Mouse (Mus musculus) layer of hippocampus, adult 18-20 months (tissue): ENCODE measurements at regions not wholly inside any gene's neighbourhood (a gene's known extent, or its start where the extent isn't known, plus 50 kb on each side); places are given as distances from the start of the nearest gene placed in this dataset.

Source experiments
- DNase-seq, 2 experiments: peaks; one replicate each; pipeline ENCODE4 v3.0.0; 2022; ENCODE audit warnings: low spot score in 2 of 2

DNA sequence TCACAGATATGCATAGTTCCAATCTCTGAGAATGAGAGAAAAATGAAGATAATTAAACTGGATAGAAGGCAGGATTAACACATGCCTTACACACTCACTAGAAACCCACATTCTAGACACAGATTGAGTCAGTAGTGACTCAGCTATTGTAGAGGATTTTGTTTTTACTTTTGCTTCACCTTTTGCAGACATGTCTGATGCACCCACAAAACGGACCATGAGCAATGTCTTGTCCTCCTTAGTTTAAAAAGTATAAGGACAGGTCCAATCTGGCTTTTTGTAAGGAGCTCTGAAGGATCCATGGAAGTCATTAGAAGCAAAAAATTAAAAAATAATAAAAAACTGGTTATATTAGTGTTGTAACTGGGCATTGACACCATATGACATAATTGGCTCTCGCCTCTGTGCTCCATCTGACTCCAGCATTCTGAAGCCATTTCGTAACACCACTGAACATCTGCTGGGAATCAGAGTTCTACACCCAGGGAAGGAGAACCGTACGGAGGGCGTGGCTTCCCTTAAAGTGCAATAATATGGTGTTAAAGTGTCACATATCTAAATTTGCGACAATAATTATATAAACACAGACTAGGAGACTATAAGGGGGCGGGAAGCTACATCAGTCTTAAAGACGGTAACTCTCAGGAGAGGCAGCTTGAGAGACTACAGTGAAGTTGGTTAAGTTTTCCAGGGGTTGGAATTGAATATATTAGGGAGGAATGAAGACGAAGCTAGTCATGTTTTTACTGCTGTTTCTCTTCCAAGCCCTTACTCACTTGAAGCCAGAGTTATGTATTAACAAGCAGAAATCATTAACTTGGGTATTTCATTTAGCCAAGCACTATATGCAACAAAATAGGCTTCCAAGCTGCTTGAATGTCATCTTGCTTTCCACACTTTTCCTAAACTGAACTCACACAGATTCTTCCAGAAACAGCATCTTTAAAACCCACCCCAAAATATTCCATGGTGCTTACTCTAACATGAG lies 558.0 kb downstream of the Ebf1 start:
- peak in 1 of 2 experiments; percentile 19 for DNase-seq

DNA sequence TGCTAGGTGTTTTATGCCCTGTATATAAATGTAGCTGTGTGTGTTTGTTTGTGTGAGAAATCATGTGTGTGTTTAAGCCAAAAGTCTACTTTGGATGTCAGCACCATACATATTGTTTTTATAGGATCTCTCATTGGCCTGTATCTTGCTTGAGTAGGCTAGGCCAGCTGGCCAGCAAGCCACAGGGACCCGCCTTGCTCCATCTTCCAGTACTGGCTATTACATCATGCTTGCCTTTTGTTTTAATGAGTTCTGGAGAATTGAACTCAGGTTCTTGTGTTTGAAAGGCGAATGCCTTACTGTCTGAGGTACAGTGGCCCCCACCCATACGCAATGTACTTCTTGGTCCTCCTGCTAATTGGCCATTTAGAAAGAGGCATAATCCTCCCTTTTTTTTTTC lies 559.9 kb downstream of the Ebf1 start:
- DNase-seq = no peak

DNA sequence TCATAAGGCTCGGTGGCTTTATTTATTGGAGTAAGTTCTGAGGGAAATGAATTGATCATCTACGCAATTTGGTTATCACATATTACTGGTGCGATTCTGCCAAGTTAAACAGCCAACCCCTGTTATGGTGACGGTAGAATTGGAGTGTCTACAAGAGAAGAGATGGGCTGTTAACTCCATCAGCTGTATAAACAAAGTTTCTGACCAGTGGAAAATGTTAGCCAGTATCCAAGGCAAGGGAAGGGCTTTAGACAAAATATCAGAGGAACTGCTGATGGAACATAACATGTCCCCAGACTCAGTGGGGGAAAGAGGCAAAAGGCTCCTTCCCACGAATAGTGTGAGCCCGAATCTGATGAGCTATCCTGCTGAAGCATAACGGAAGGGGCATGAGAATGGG lies 560.9 kb downstream of the Ebf1 start:
- no peak for DNase-seq

DNA sequence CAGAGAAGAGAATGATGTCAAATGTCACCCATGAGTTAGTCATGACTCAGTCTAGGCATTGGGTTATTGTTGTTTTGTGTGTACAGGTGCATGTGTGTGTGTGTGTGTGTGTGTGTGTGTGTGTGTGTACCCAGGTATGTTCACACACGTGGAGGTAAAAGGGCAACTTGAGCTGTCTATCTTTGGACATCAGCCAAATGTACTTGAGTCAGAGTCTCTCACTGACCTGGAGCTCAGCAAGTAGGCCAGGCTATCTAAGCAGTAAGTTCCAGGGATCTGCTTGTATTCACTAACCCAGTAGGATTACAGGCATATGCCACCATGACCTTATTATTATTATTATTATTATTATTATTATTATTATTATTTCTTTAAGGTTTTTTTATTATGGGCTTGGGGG lies 561.9 kb downstream of the Ebf1 start:
- no peak for DNase-seq

DNA sequence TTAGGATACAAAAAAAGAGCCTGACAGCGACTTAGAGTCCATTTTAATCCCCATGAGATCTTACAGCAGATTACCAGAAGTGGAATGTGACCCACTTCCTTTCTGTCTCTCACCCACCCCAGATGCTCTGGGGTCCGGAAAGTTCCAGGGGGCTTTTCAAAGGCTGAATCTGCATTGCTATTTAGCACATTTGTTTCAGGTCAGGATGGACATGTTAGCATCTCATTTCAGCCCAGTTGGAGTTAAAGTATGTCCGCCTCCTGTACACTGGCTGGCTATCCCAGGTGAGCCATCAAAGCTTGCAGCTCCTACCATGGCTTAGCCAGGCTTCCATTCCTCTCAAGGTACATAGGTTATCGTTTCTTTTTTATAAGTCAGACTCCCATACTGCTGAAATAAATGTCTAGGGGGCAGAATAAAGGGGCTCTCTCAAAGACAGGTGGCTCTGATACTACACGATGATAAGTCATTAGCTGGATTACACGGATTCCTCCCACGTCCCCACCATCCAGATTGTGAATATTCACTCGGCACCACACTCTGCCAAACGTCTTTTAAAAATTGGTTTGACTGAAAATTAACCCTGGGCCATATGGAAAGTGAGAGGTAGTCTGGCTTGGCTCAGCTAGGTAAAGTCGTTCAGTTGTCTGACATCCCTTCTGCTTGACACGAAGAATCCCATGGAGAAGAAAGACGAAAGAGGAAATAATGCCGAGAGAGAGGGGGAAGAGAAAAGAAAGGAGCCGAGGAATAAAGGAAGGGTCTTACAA lies 573.7 kb downstream of the Ebf1 start:
- DNase-seq = peak in 1 of 2 experiments; percentile 8

DNA sequence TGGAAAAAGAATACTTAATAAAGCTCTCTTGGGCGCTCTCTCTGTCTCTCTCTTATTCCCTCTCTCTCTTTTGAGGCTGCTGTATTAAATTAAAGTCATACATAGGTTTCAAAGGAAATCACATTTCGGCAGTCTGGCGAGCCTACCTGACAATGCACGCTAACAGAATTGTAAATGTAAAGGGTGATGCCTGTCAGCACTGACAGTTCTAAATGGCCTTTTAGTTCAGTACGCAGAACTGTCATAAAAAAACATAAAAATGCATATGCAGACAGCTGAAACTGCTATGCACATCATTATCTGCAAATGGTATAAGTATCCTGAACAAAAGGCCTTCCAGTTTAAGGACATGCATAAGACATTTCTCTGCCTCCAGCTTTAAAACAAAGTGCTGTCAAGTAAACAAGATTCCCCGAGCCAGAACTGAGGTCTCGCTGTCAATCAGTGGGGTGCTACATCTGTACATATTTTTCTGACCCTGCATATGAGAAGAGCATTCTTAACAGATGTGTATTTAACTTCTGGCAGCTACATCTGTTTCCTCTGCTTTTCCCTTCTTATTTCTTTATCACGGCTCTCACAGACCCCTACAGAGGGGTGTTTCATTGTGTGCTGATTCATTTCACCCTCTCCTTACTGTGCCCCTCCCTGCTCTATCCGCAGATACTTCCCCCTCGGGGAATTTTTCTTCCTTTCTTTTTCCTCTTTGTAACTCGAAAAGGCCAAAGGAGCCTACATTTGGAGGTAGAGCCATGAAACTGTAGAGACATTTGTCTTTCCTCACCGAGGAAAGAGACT lies 574.5 kb downstream of the Ebf1 start:
- no peak for DNase-seq

DNA sequence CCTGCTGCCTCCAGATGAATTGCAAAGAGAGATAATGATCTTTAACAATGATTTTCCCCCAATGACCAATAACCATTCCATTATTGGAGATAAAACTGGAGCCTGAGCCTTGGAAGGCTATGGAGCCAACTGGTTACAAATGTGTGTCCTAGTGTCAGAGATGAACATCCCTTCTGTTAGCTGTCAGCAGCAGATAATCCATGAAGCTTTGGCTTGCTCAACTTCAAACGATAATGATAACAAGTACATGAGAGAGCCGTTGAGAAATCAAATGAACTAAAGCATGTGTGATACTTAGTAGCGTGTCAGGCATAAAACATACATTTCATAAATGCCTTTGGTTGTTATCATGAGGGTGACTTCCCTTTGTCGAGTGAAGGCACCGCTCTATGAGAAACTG lies 576.2 kb downstream of the Ebf1 start:
- DNase-seq = no peak

DNA sequence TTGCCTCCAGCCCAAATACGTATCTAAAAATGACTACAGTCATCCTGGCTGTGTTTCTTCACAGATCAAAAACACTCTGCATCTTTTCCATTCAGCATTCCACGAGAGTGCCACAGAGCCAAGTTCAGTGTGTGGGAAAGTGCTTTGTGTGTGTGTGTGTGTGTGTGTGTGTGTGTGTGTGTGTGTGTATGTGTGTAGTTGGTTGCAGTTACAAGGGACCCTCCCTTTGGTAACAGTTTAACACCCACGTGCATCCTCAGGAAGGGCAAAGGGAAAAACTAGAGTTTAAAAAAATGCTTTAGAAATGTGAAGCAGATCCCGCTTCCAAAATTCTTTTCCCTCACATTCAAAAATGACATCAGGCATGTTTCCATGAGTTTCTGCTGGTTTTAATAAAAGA lies 582.4 kb downstream of the Ebf1 start:
- DNase-seq = no peak

DNA sequence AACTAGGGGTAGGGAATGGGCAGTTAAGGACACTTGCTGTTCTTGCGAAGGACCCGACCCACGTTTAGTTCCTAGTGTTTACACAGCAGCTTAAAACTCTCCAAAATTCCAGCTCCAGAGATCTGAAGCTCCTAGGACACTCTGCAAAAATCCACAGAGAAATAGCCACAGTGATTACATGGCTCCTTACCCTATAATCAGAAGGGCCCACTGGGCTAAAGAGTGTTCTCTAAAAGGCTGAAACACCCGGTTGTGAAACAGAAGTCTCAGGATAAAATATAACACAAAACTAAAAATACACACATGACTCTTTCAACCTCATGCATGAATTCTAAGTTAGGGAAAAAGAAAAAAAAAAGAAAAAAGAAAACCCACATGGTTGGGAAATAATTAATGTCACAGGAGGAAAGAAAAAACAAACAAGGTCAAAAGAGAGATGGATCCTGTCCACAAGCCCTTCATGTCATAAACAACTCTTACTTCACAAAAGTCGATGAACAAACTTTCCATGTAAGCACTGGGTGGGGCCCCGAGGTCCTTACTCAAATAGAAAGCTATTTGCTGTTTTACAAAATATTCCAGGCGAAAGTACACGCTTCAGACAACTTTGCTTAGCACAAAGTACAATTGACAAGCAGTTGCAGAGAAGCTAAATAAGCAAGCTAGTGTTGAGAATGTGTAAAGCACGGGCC lies 583.7 kb downstream of the Ebf1 start:
- no peak for DNase-seq

DNA sequence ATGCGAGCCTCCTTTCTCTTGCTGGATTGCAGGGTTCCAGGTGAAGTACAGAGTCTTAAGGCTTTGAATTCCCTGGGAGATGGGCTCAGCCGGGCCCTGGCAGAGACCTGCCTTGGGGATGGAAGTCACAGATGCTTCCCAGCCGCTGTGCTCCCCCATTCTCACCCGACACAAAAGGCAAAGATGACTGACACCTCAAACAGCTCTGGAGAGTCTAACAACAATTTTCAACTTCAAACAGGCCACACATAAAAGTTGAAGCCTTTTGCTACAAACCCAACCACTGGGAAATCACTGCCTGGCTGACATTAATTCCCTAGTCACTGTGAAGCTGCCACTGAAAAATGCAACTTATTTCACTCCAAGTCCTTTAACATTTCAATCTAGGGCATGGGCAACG lies 586.3 kb downstream of the Ebf1 start:
- no peak for DNase-seq

DNA sequence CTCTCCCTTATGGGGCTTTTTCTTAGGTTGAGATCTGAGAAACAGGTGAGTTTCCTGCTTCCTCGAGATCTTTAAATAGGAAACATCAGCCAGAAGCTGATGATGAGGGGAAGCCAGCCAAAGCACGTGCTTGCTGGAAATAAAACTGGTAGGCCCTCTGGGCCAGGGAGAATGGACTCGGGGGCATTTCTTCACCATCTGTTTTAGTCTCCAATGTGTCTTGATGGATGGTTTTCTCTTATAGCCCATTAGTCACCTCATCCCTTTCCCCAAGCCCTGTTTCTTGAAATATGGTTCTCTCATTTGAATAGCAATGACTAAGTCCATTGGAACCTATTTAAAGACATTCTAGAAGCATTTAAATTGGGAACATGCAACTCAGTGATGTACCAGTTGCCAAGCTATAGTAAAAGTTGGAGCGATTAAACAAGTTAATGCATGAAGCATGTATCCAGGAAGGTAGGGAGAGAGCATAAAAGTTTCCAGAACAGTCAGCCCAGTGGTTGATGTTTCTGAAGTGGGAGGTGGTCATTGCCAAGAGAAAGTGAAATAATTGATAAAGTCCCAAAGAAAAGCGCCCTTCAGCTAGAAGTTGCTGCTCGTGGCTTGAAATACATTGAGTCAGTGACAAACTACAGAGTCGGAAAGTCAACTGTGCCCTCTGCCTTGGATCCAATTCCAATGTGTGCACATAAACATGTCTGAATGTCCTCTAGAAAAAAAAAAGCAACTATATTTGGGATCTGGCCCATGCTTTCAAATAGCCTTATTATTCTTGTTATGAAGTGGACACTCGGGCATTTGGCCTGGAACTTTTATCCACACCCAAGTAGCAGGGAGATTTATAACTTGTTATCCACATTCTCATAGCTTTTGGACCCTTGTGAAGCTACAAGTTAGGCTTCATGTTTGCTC lies 589.8 kb downstream of the Ebf1 start:
- DNase-seq = no peak

DNA sequence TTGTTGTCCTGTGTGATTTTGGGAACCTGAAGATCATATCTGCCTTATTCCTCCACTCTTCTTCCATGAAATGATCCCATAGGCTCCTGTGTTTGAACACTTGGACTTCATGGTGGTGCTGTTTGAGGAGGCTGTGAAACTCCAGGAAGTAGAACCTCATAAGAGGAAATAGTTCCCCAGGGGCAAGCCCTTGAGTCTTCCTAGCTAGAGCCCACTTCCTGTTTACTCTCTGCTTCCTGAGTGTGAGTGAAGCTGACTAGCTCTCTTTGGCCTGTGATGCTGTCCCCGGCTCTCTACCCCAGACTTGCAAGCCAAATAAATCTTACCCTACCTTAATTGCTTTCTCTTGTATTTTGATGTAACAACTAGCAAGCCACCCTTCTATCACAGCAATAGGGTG lies 597.0 kb downstream of the Ebf1 start:
- DNase-seq = no peak

DNA sequence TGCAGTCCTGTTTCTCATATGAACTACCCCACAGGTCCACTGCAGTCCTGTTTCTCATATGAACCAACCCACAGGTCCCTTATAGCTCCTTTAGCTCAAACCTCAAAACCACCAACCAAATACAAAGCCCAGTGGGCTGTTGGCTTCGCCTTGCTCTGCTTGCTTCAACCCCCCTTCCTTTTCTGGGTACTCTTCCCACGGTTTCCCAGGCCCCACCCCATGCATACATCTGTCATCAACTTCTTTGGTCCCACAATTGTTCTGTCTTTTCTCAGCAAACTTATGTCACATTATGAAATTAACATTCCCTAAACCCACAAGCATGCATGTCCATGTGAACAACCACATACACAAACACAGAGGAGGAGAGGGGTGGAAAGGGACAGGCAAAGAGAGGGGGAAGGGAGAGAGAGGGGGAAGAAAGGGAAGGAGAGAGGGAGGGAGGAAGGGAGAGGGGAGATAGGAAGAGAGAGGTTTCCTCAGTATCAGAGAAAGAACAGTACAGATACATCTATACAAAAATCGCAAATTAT lies 599.9 kb downstream of the Ebf1 start:
- DNase-seq = no peak

DNA sequence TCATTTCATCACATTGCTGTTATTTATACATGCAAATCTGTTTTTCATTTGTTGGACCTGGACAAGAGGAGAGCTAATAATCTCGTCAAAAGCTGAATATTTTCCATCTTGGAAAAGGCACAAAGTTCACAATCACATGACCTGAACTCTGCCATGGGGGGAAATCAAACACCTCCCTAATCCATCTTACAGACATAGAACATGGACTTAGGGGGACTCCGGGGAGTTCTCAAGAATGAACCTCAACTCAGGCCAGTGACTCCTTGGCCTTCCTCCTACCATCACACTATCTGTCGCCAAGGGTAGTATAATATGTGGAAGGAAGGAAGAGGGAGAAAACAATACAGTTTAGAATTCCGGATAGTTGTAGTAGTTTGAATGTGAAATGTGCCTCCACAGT lies 602.1 kb downstream of the Ebf1 start:
- DNase-seq = no peak

DNA sequence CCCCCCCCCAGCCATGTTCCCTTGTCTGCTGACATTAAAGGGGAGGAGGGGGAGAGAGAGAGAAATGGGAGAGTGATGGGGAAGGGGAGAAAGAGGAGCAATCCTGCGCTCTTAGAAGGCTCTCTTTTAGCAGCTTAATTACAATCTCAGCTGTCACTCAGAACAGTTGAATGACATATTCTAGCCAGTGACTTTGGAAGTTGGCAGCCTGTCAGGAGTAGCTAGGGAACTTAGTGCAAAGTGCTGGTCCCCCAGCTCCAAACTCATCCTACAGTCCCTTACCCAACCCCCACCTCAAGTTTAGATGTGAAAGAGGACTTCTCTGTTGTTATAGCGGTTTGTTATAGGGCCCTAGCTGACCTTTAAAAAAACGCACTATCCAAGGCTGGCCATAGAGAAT lies 604.9 kb downstream of the Ebf1 start:
- no peak for DNase-seq

DNA sequence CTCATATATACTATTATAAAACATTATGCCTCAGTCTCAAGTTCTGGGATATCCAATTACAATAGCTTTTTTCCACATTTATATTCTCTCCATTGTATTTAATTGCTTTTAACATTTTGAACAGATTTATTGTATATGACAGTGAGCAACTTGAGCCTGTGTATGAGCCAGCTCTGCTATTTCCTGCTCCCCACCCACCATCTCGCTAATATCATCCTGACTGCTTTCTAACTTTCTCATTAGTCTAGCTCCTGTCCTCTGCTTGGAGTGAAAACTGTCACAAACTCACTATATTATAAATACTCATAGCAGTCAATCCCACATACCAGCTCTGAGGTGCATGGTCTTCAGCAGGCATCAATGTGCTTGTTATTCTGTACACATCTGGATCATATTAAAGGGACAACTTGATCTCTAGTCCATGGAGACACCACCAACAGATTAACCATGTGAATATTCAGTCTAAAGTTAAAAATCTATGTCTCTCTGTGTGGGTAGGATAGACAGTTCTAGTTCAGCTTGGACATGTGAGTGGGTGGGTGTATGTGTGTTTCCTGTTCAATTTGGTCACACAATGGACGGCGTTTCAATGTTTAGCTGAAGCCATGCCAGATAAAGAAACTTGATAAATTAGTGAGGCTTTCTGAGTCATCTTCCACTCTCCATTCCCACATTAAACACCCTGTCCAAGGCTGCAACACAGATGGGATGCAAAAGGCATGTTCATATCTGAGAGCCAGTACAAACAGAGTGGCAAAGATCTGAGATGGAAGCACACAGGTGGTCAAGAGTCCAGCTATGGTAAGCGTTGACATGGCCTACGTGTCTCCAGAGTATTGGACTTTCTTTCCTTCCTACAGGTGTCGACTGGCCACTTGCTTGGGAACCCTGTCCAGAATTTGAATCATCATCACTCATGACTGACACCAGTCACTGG lies 616.1 kb upstream of the Clint1 start:
- no peak for DNase-seq

DNA sequence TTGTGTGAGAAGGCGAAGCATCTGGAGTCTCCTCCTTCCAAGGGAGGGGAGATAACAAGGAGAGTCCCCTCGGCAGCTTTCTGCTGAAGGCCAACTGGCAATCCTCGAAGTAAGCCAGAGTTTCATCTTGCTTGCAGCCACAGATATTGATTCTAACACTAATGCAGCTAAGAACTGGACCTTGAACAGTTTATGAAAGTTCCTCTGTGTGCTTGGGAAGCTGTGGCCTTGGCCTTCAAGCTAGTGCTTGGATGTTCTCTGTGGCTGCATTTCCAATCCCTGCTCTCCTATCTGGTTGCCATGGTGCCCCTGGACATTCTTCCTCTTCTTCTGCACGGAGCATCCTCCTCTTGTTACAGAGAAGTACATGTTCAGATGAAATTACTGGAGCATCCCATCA lies 614.8 kb upstream of the Clint1 start:
- DNase-seq = no peak

DNA sequence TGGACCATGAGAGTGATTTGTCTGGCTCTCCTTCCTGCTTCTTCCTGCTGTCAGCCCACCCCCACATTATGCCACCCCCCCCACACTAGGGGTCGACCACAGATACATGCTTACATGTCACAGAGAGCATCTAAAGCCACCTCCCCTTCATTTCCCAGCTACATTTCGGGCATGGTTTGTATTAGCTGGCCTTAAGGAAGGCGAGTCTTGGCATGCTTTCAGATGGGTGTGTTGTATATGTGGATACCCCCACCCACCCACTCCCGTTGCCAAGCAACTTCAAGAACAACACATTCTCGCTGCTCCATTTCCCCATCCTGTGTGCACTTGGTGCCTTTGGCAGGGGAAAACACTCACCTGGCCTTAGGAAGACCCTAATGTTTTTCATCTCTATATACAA lies 612.8 kb upstream of the Clint1 start:
- no peak for DNase-seq

DNA sequence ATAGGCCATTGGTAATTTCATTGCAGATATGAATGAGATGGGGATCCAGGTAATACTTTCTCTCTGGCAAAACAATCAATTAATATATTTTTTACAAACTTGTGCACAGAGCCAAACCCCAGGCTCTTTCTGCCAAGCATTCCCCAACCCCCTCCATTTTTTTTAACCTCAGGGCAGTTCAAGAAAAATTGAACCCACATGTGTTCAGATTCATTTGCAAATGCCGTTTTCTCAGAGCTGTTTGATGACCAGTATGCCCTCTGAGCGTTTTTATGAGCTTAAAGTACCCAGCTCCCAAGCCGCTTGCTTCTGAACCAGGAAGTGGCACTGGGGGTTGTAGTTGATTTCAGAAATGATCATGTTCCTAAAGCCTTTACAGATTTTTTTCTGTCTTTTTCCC lies 611.4 kb upstream of the Clint1 start:
- no peak for DNase-seq
